In genomic region chr4:141430997-141431396, GRCm38 (mm10) we compare ENCODE assay signal across 11 mouse cellular contexts. TPM values are rescaled to one million over a fixed set of nuclear protein-coding genes. Genes with fewer than 3 reads are reported as not detected.
A peak's percentile ranks its signal among the peaks of the same experiment; 100 is the strongest.
DNase-seq lines count a peak whose midpoint lies in the region; ATAC-seq lines count a peak whose summit lies in the region.
"Had no signal": no experiment of that assay in that cellular context is flagged by ENCODE, and none has a peak within 500 bp of the region (broad histone marks: within the 10 kb centered on the region; RNA-seq: fewer than 3 reads in every experiment).

No protein-coding gene starts in this region.

- WGBS in embryonic facial prominence, embryonic 11.5 days: 40% methylated on average over 9 of the region's 9 CpGs

- peak; percentile 64 to 71 for DNase-seq in frontal cortex, postnatal 36 days (ENCODE audit: low spot score in 2 of 2)
- DNase-seq in frontal cortex, postnatal 25 days (ENCODE audit: low spot score in 2 of 2): no peak
- DNase-seq in 3T3-L1 (ENCODE audit: low read depth, low spot score): peak; percentile 84
- DNase-seq in adrenal gland, postnatal 14 days: peak; percentile 86
- peak; percentile 68 for DNase-seq in embryonic facial prominence, embryonic 11.5 days (ENCODE audit: low spot score)
- peak; percentile 85 for DNase-seq in kidney, adult 9 months
- peak; percentile 85 for DNase-seq in lung, postnatal 36 days
- peak; percentile 47 to 68 for DNase-seq in spleen, postnatal 14 days (ENCODE audit: low spot score in 2 of 2)

- H3K9ac ChIP-seq in embryonic facial prominence, embryonic 11.5 days (replicated peaks; ENCODE audit: low read length): no peak overlapping the region
- H3K9ac ChIP-seq: heart, embryonic 13.5 days had no signal

- no peaks in the 10 kb centered on the region for H3K36me3 ChIP-seq in embryonic facial prominence, embryonic 11.5 days (replicated peaks; ENCODE audit: control insufficient read depth, insufficient read depth, low read depth, low read length)
- H3K36me3 ChIP-seq: G1E; heart, embryonic 13.5 days had no signal

- no peaks in the 10 kb centered on the region for H3K27me3 ChIP-seq in embryonic facial prominence, embryonic 11.5 days (ENCODE audit: control insufficient read depth, insufficient read depth, low read length)
- H3K27me3 ChIP-seq: heart, embryonic 13.5 days had no signal

- H3K9me3 ChIP-seq in embryonic facial prominence, embryonic 11.5 days (replicated peaks; ENCODE audit: control insufficient read depth, low read length): no peaks in the 10 kb centered on the region
- H3K9me3 ChIP-seq: G1E; heart, embryonic 13.5 days had no signal

- 0 out of 2 replicates have a peak, but pooled peaks cover under 1% of the 10 kb centered on the region for H3K4me1 ChIP-seq in embryonic facial prominence, embryonic 11.5 days (ENCODE audit: control insufficient read depth, insufficient read depth, low read length)

- no peak overlapping the region for H3K27ac ChIP-seq in embryonic facial prominence, embryonic 11.5 days (replicated peaks; ENCODE audit: low read depth, low read length)
- H3K27ac ChIP-seq: heart, embryonic 13.5 days had no signal

- no peak overlapping the region for H3K4me3 ChIP-seq in embryonic facial prominence, embryonic 11.5 days (ENCODE audit: low read depth, low read length)
- H3K4me3 ChIP-seq: heart, embryonic 13.5 days; myocyte had no signal

- no peak overlapping the region for H3K4me2 ChIP-seq in embryonic facial prominence, embryonic 11.5 days (ENCODE audit: low read depth, low read length)
- H3K4me2 ChIP-seq: heart, embryonic 13.5 days had no signal

- no peak for ATAC-seq in embryonic facial prominence, embryonic 11.5 days (replicated peaks; ENCODE audit: insufficient number of reproducible peaks, low FRiP score, low TSS enrichment, low read depth)

RNA-seq across cellular contexts. Expression of gene Srarp, which starts 4.9 kb away (rescaled TPM):
- total RNA-seq in adrenal gland, postnatal 14 days (2021): not detected in 2 replicates
- not detected in 2 replicates for polyA plus RNA-seq in embryonic facial prominence, embryonic 11.5 days (2014; fragmentation: Nextera tagmentation; extraction: Ambion mirVana)
- total RNA-seq: G1E had no signal
- polyA plus RNA-seq: G1E; heart, embryonic 13.5 days; myocyte had no signal

RNA-seq across cellular contexts. Expression of gene Hspb7, which starts 10.4 kb away (rescaled TPM):
- 0.19 and 1.5 TPM in 2 replicates for total RNA-seq in adrenal gland, postnatal 14 days (2021)
- 0.10 and 0.45 TPM in 2 replicates for polyA plus RNA-seq in embryonic facial prominence, embryonic 11.5 days (2014; fragmentation: Nextera tagmentation; extraction: Ambion mirVana)
- total RNA-seq: G1E had no signal
- polyA plus RNA-seq: G1E had no signal

RNA-seq across cellular contexts. Expression of gene Zbtb17, which starts 13.5 kb away (rescaled TPM):
- total RNA-seq in adrenal gland, postnatal 14 days (2021): 17.0 and 19.4 TPM in 2 replicates
- polyA plus RNA-seq in embryonic facial prominence, embryonic 11.5 days (2014; fragmentation: Nextera tagmentation; extraction: Ambion mirVana): 35.4 and 43.3 TPM in 2 replicates

RNA-seq across cellular contexts. Expression of gene Clcnkb, which starts 15.2 kb away (rescaled TPM):
- total RNA-seq in adrenal gland, postnatal 14 days (2021): not detected in 2 replicates
- not detected in 2 replicates for polyA plus RNA-seq in embryonic facial prominence, embryonic 11.5 days (2014; fragmentation: Nextera tagmentation; extraction: Ambion mirVana)
- polyA plus RNA-seq: G1E had no signal

RNA-seq across cellular contexts. Expression of gene Clcnka, which starts 32.5 kb away (rescaled TPM):
- not detected in 2 replicates for total RNA-seq in adrenal gland, postnatal 14 days (2021)
- 0.27 and 0.45 TPM in 2 replicates for polyA plus RNA-seq in embryonic facial prominence, embryonic 11.5 days (2014; fragmentation: Nextera tagmentation; extraction: Ambion mirVana)
- total RNA-seq: G1E had no signal
- polyA plus RNA-seq: G1E; heart, embryonic 13.5 days had no signal

Comparison
In these comparisons a context has a peak if more than half of its experiments do, and no peak if none do; other contexts are left out.
1. DNase-seq: peak in frontal cortex, postnatal 36 days (2 of 2), 3T3-L1 (single experiment), adrenal gland, postnatal 14 days (single experiment), embryonic facial prominence, embryonic 11.5 days (single experiment), kidney, adult 9 months (single experiment), lung, postnatal 36 days (single experiment) and spleen, postnatal 14 days (2 of 2); none in frontal cortex, postnatal 25 days (0 of 2).